Mouse (Mus musculus) spleen, adult 18-20 months (tissue): Measurements from ENCODE around the gene 2900026A02Rik.
A peak's percentile ranks its signal among the peaks of the same experiment; 100 is the strongest.

ENCODE experiments used
- DNase-seq, 2 experiments: peaks; one replicate each; pipeline ENCODE4 v3.0.0; 2022; ENCODE audit warnings: mixed read lengths in 2 of 2

The 2900026A02Rik gene

DNA sequence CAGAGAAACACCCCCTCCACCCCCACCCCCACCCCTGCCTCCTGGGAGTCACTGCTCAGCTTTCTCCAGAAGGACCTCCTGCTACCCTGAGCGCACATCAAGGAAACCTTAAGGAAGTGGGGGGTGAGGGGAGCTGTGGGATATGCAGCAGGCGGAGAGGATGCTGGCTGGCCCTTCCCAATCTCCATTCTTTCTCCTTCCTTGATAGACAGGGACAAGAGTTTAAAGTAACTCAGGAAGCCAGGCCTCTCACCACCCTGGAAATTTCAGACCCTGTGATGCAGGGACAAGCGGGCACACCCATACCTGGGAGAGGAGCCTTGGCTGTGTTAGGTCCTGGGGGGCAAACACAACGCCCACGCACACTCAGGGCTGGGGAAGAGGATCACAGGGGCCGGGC is 10.7 kb downstream of the 2900026A02Rik start:
- DNase-seq = no peak

DNA sequence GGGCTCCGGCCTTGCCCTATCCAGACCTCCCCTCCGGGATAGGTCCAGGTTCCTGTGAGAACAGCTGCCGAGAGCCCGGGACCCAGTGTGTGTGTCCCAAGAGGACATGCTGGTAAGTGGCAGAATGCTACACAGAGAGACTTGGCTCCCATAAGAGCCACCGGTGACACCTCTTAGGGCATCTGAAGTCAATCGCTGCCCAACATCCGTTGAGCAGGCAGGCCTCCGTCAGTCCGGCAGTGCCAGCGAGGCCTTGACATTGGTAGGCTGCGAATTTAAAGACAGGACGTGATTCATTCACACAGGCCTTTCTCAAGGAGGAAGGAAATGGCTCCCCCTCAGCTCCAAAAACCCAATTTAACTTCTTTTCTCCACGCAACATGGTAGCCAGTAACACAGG is 11.1 kb downstream of the 2900026A02Rik start:
- DNase-seq = no peak

DNA sequence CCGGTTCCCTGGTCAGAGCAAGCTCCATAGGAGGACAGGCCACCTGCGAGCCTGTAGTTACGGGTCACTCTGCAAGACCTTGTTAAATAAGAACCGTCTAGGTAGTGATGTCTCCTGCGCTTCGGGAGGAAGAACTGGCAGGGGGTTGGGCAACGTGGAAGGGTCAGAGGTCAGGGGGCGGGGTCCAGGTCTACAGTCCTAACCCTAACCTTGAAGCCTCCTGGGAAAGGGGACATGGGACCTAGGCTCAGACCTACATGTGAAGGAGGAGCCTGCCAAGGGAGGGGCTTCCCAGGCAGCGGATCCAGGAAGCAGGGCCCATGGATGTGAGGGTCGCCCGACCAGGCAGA is 11.7 kb downstream of the 2900026A02Rik start:
- no peak for DNase-seq

- DNase-seq = no peak
These were observed 12.2 kb downstream of the 2900026A02Rik start for GRCm38 (mm10) chr5:113208622-113209400.

DNA sequence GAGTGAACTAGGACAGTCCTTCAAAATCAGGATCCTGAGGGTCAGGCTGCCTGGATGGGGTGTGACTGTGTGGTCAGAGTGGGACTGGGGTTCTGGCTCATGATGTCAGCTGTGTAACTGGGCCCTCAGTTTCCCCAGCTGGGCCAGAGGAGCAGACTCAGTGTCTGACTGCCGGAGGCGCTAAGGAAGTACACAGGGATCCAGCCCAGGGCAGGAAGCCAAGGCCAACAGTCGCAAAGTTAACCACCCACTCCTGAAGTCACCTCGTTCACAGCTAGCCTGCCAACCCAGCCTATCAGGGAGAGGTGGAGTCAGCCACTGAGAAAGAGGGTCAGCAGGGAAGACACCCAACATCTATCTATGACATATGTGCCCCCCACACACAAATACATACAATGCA is 13.0 kb downstream of the 2900026A02Rik start:
- no peak for DNase-seq

DNA sequence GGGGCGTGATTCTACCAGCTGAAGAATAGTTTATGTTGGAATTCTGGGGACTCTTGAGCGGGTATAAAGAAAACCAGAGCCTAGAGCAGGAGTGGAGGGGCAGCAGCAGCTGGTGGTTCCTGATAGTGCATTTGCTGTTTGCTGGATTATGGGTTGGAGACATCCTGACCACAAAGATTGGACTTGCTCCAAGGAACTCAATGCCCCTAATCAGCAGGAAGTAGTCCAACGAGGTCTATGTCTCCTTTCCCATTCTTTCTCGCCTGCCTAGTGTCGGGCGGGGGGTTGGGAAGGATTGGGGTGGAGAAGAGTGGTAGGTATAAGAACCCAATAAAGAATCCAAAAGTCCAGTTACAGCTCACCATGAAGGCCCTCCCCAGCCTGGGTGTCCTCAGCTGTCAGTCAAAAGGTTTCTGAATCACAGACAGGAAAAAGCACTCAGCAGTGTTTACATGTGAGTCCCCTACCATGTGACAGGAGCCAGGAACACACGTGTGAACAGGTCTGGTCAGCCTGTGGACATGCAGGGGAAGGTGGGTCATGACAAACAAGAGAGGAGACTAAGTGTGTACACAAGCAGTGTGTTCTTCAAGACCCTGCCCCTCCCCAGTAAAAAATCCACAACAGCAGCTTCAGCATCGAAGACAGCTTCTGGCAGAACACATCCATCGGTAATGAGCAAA is 14.2 kb downstream of the 2900026A02Rik start:
- DNase-seq = no peak

GRCm38 (mm10) chr5:113204193-113204592 is 16.8 kb downstream of the 2900026A02Rik start:
- DNase-seq = no peak

DNA sequence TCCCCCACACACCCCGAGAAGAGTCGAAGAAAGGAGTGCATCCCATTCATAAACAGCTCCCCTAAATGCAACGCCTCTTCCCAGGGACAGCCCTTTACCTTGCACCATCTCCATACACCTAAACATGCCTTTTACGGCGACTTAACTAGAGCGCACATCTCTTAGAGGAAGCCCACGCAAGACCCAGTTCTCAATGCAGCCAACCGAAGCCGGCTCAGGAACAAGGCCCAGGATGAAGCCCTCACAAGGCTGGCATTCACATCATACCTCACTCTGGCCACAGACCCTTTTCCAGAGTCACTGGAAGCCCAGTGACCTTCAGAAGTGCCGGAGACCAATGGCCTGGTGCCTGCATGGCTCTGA is 21.3 kb downstream of the 2900026A02Rik start:
- DNase-seq = no peak

DNA sequence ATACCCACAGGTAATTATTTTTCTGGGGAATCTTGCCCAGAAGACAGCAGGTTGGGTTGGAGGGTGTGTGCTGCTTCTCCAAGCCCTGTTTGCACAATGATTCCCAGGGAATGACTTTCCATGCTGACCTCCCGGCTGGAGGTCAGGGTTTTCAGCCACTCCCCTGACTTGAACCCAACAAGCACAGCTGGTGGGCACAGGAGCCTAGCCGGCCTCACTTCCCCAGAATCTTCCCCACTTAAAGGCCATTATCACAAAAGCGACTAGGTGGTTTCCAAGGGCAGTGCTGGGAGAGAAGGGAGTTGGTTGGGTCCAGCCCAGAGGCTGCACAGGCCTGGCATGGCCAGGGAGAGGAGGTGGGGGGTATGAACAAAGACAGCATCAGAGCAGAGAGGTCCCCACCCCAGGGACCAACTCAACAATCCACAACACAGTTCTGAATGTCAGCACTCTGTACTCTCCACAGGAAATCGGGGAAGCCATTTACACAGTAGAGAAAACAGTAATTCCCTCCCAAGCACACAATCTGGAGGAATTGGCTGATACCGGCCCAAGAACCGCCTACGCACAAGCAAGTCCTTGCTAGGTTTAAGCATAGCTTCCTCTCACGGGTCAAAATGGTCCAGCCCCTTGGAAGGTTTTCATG is 21.8 kb downstream of the 2900026A02Rik start:
- DNase-seq = no peak

GRCm38 (mm10) chr5:113196916-113197794 is 23.9 kb downstream of the 2900026A02Rik start:
- no peak for DNase-seq

DNA sequence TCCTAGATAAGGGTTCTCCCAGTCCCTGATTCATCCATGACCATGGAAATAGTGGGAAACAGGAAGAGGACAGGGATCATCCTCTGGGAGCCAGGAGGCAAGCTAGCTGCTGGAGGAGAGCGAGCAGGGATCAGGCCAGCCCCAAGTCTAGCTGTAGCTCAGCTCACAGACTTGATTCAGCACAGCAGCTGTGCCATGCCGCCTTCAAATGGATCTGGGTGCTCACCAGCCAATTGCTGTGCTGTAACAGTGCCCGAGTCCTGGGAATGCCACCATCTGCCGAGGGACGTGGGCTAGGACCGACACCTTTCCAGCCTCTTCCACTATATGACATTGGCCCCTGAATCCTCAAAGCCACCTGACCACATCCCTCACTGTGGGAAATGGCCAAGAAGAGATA is 25.1 kb downstream of the 2900026A02Rik start:
- DNase-seq = no peak

DNA sequence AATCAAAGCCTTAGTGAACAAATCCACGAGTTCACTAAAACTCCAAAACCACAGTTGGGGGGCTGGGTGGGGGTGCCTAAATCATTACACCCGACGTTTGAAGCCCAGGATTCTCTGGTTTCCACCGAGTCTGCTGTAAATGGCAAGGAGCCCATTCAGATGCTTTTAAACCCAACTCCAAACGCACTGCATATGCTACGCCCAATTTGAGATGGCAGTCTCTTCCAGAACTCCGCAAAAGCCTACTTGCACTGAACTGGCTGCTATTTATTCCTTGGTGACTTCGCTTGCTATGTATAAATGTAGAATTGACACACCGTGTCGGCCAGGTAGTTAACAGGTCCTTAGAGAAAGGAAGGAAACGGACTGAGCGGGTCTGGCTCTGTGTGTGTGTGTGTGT is 25.6 kb downstream of the 2900026A02Rik start:
- DNase-seq = no peak

DNA sequence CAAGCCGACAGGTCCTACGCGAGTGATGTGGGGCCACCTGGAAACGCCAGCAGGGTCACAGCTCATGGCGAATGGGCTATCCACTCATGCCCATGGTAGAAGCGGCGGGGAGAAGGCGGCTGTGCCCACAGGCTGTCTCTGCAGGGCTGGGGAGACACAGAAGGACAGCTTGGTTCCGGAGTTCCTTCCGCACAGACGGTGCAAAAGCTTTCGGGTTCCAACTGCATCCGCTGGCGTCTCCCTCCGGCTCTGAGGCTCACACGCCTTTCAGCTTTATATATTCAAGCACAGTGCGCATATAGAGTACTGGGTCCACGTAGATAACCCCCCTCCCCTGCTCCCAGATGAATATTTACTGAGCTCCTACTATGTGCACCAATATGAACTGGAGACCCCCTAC is 27.3 kb downstream of the 2900026A02Rik start:
- DNase-seq = no peak

DNA sequence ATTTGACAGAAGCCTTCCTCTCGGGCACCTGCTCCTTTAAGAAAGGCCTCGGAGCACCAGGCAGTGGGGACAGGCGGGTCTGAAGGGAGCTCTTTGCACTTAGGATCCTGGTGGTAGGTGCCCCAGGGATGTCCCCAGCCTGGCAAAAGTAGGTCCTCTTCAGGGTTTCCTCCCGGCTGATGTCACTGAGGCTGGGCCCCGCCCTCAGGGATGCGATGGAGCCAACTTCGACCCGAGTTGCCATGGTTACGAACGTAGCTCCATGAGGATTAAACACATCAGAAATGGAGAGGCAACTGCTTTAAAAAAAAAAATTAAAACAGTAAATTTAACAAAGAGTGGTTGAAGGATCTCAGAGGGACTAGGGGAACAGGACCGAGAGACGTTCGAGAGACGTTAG is 29.1 kb downstream of the 2900026A02Rik start:
- DNase-seq = no peak

DNA sequence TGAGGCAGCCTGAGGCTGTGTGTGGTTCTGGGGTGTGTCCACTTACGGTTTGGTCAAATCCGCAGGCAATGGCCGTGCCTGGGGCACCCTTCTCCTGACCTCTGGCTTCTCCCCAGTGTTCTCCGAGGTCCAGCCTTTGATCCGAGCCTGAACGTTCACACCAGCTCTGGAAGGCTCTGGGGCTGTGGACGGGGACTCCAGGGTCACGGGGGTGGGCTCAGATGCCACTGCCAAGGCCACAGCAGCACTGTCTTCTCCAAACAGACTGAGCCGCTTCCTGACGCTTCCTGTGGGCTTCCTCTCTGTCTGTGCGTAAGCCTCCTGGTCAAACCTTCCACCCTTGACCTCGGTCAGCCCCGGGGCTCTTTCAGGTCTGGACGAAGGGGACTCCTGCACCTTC is 30.5 kb downstream of the 2900026A02Rik start:
- DNase-seq = no peak

GRCm38 (mm10) chr5:113181441-113181840 is 39.6 kb downstream of the 2900026A02Rik start:
- no peak for DNase-seq

- no peak for DNase-seq
These were observed 40.3 kb downstream of the 2900026A02Rik start for GRCm38 (mm10) chr5:113180755-113181154.

GRCm38 (mm10) chr5:113179843-113180682 is 41.0 kb downstream of the 2900026A02Rik start:
- DNase-seq = peak; percentile 18 to 67

GRCm38 (mm10) chr5:113179451-113179842 is 41.6 kb downstream of the 2900026A02Rik start:
- DNase-seq = no peak

GRCm38 (mm10) chr5:113175976-113176375 is 45.1 kb downstream of the 2900026A02Rik start:
- no peak for DNase-seq

DNA sequence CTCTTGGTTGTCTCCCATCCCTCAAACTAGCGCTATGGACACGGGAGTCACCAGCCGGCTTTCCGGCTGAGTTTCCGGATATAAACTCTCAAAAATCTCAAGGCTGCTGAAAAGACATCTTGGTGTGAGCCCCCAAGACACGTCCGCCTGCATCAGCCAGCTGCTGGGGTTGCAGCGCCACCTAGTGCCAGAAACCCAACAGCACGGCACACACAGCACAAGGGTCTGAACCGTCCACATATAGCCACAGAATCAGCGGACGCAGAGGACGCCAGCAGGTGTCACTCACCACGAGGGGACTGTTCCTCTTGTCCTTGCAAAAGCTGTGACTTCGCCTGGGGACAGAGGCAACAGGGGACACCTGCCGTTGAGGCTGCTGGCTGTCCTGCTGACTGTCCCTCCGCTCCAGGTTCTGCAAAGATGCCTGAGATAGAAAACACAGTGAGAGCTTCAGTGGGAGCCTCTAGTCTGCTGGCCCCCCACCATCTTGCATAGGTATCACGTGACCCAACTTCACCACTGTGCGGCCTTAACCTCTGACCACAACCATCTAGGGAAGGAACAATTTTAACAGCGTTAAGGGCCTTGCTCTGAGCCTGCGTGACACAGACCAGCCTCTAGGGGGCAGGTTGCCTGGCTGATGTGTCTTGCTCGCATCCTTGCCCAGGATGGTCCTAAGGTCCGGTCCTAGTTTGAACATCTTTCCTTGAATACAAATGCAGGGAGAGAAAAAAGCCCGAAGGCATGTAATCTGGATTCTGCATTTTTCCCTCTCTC is 45.9 kb downstream of the 2900026A02Rik start:
- DNase-seq = no peak
